Mouse (Mus musculus): Measurements from ENCODE around the gene Hdac4. TPM values are rescaled to one million over a fixed set of nuclear protein-coding genes. Genes with fewer than 3 reads are reported as not detected.

Hdac4 gene
- total RNA-seq (2022): 100 to 1,000 TPM in 2 of 4 experiments, 10 to 100 TPM in 2; 79.8 to 118 (median 98.2) TPM

DNA sequence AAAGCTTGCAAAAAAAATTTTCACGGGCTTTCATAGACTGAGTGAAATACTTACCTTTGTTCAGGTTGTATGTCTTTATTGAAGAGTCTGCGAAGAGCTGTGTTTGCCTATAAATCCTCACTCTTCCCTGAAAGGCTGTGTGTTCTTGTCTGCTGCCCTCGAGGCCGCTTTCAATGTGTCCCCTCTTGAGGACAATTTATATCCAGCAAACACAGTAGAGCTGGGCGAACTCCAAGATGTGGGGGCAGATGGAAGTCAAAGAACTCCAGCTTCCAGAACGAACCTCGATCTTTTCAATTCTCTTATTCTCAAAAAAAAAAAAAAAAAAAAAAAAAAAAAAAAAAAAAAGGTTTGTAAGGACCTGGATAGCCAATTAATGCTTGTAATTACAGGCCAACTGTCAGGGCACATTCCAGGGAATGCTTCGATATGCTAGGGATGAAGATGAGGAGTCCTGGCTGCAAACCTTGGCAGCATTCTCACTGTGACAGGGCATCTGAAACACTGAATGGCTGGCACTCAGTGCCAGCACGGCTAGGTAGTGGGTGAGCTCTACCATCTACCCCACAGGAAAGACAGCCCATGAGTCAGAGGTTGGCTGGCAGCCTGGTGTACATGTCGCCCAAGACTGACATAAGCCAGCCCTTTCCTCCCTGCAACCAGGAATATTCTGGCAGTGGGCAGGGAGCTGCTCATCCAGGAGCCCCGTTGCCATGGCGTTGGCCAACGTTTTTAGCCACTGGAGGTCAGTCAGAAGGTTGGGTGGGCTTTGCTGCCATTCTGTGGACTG, at the start of gene Hdac4:
Hdac4 (minus strand) TSS at position 340 of the 790 bp plus-strand sequence.
- DNase-seq (ENCODE audit: low spot score in 2 of 2): peak; percentile 47 to 56

GRCm38 (mm10) chr1:92243549-92243948, 48.0 kb upstream of the Hdac4 start:
- peak; percentile 21 to 29 for DNase-seq (ENCODE audit: low spot score in 2 of 2)

- DNase-seq (ENCODE audit: low spot score in 2 of 2): no peak
Observed at GRCm38 (mm10) chr1:92240072-92240471, 44.6 kb upstream of the Hdac4 start.

- no peak for DNase-seq (ENCODE audit: low spot score in 2 of 2)
Observed at GRCm38 (mm10) chr1:92235600-92235999, 40.1 kb upstream of the Hdac4 start.

DNA sequence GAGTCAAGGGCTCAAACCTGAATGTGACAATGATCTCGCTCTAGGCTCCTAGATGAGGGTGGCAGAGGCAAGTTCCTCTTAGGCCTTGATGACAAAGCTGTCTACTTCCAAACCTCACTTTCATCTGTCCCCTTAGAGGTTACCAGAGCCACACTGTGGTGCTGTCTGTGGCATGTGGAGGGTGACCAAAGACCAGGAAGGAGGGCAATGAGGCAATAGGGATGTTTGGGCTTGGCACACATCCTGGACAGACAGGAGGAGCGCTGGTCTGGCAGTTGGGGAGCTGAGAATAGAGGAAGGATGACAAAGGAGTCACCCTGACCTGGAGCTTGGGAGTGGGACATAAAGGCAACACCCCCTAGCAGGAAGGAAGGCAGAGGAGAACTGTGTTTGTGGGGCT, 29.8 kb upstream of the Hdac4 start:
- no peak for DNase-seq (ENCODE audit: low spot score in 2 of 2)

- DNase-seq (ENCODE audit: low spot score in 2 of 2): no peak
Observed at GRCm38 (mm10) chr1:92223956-92224891, 28.7 kb upstream of the Hdac4 start.

DNA sequence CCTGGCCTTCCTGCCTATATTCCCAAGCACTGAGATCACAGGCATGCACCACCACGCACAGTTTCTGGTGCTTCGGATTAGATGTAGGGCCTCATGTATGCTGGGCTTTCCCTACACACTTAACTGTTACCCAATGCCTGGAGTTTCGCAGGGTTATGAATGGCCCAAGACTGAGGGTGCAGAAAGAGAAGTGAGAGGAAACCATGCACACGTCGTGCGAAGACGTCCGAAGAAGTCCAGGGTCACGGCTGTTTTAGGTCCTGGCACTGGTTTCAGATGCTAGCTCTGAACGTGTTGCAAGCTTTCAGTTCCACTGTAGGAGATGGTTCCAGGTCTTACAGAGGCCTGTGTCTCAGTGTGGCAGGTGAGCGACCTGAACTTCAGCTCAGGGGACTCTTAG, 21.2 kb upstream of the Hdac4 start:
- no peak for DNase-seq (ENCODE audit: low spot score in 2 of 2)

DNA sequence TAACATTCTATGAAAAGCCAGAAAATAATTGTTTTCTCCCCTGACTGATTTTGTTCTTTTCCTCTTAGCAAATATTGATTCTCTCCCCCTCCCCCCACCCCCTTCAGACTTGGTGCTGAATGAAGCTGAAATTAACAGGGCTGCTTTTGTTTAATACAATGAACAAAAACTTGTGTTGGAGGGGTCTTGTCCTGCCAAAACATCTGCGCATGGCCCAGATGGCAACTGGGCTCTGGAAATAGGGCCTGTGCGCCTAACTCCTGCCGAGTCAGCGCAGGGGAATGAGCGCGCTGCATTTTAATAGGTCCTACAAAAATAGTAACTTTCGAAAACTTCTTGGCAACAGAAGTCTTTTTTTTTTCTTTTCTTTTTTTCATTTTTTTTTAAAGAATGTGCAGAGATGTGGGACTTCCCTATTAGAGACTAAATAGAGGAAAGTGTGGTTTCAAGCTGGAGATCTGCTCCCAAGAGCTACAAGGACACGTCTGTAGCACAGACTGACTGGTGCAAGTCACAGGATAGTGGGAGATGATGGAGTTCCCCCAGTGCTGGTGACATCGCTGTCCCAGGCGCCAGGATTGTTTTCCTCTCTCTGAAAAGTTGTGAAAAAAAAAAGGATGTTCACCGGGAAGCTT, 20.6 kb upstream of the Hdac4 start:
- DNase-seq (ENCODE audit: low spot score in 2 of 2): peak; percentile 32 to 45

DNA sequence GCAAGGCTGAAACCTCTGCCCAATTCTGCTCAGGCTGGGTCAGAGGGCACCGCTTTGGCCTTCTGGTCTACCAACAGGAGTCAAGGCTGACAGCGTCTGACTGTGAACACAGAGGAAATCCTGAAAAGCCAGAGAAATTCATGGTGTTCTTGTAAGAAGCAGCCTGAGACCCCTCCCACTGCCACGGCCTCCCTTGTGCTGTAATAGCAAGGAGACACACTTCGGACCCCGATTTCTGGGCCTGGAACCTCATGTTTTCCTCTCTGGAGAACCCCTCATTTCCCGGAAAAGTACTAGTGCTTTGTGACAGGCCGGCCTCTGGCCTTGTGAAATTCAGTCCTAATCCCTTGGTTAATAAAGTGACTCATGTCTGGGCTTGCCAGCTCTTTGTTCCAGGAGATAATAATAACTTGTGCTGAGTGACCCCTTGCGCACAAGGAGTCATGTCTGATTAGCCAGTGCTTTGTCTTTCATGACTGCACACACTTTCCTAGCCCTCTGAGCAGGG, 19.7 kb upstream of the Hdac4 start:
- DNase-seq (ENCODE audit: low spot score in 2 of 2): no peak

- DNase-seq (ENCODE audit: low spot score in 2 of 2): no peak
Observed at GRCm38 (mm10) chr1:92212003-92212750, 16.7 kb upstream of the Hdac4 start.

GRCm38 (mm10) chr1:92202639-92203352, 7.3 kb upstream of the Hdac4 start:
- DNase-seq (ENCODE audit: low spot score in 2 of 2): no peak

DNA sequence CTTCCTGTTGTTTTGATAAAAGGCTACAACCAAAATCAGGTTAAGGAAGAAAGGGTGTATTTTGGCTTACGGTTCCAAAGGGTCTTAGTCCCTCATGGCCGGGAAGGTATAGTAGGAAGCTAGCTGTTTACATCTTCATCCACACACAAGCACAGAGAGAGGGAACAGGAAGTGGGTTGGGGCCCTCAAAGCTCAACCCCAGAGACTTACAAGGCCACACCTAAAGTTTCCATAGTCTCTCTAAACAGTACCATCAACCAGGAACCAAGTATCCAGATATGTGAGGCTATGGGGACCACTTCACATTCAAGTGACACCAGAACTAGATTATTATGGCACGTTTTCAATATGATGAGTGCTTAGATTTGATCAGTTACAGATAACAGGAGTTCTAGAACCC, 5.0 kb downstream of the Hdac4 start:
- DNase-seq (ENCODE audit: low spot score in 2 of 2): no peak

DNA sequence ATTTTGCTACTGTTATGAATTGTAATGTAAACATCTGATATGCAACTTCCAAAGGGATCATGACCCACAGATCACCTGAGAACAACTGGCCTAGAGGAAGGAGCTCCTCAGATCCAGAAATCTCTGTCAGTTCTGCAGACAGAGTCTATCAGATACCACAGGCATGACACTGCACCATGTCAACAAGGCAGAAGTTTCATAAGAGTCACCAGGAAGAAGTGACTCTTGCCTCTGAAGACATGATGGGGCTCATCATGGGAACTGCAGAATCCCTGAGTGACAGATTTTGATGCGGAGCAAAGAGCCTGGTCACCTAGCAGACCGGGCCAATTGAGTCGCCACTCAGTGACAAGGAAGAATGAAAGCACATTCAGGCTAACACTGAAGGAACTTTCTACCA, 8.4 kb downstream of the Hdac4 start:
- no peak for DNase-seq (ENCODE audit: low spot score in 2 of 2)

- no peak for DNase-seq (ENCODE audit: low spot score in 2 of 2)
Observed at GRCm38 (mm10) chr1:92184600-92184999, 10.9 kb downstream of the Hdac4 start.

- no peak for DNase-seq (ENCODE audit: low spot score in 2 of 2)
Observed at GRCm38 (mm10) chr1:92183101-92183790, 12.3 kb downstream of the Hdac4 start.

GRCm38 (mm10) chr1:92181970-92182369, 13.5 kb downstream of the Hdac4 start:
- no peak for DNase-seq (ENCODE audit: low spot score in 2 of 2)

DNA sequence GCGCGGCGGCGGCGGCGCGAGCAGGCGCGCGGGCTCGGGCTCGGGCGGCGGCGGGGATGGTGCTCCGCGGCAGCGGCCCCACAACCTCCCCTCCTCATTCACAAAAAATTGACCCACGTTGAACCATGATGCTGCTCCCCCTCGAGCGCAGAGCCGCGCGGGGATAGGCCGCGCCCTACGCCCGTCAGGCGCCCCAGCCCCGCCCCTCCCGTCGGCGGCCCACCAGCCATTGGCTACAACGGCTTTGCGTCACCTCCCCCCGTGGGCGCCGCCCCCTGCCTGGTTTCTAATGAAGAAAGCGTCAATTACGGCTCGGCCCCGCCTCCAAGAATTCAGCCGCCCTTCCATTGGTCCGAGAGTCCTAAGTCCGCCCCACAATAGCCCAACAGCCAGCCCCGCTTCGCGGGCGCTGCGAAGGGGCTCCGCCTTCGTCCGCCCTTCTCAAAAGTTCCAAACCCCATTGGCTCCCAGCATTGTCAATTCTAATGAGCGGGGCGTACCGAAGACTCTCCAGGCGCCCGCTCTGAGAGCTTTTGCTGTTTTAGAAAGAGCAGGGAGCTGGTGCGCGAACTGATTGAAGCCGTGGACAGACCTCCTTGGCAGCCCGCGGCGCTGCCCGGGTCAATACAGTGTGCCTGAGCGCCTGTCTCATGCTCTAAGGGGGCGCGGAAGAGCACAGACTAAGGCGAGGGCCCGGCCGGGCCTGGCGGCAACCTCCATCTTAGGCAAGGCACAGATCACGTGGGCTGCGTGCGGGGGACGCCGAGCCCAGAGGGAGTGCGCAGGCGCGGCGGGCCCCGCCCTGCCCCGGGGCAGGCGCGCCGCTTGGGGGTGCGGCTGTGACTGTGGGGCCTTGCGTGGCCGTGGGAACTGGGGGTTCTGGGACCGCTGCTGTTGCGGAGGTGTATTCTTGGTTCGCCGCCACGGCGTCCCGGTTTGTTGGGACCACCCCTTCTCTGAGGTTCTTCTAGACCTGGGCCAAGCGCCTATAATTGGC, 15.1 kb downstream of the Hdac4 start:
- DNase-seq (ENCODE audit: low spot score in 2 of 2): peak; percentile 100

GRCm38 (mm10) chr1:92179489-92180006, 16.0 kb downstream of the Hdac4 start:
- peak in 1 of 2 experiments; percentile 34 for DNase-seq (ENCODE audit: low spot score in 2 of 2)

Data from layer of hippocampus, adult 8-10 months (tissue).